Mouse (Mus musculus): ENCODE measurements at regions not wholly inside any gene's neighbourhood (a gene's known extent, or its start where the extent isn't known, plus 50 kb on each side); places are given as distances from the start of the nearest gene placed in this dataset.

GRCm38 (mm10) chr9:30149481-30150468 lies 186.8 kb upstream of the Ntm start:
- H3K36me3 ChIP-seq (ENCODE audit: control insufficient read depth, insufficient read depth) = no peaks in the 10 kb centered on the region
- no peak overlapping the region for H3K9ac ChIP-seq (ENCODE audit: low read length)
- H3K4me3 ChIP-seq (ENCODE audit: low read length) = no peak overlapping the region
- H3K4me2 ChIP-seq (ENCODE audit: low read depth, low read length) = no peak overlapping the region
- H3K4me1 ChIP-seq (ENCODE audit: control insufficient read depth, insufficient read depth, low read length) = peaks cover 15% of the 10 kb centered on the region
- no peak overlapping the region for H3K27ac ChIP-seq (ENCODE audit: low read length)
- H3K9me3 ChIP-seq (replicated peaks; ENCODE audit: control insufficient read depth, low read length) = no peaks in the 10 kb centered on the region
- H3K27me3 ChIP-seq (ENCODE audit: control insufficient read depth, insufficient read depth, low read length) = no peaks in the 10 kb centered on the region
- peak; percentile 28; the same call in 1 of the 2 replicates for ATAC-seq (replicated peaks; ENCODE audit: extremely low read depth, insufficient read depth, low FRiP score)
- 35% methylated on average over 17 of the region's 17 CpGs for WGBS

GRCm38 (mm10) chr9:30151173-30151572 lies 188.2 kb upstream of the Ntm start:
- H3K9ac ChIP-seq (ENCODE audit: low read length) = no peak overlapping the region
- no peak overlapping the region for H3K4me3 ChIP-seq (ENCODE audit: low read length)
- ATAC-seq (replicated peaks; ENCODE audit: extremely low read depth, insufficient read depth, low FRiP score) = no peak
- 97% methylated on average over 1 of the region's 1 CpGs for WGBS
- H3K27ac ChIP-seq (ENCODE audit: low read length) = no peak overlapping the region
- H3K36me3 ChIP-seq (ENCODE audit: control insufficient read depth, insufficient read depth) = no peaks in the 10 kb centered on the region
- no peak overlapping the region for H3K4me2 ChIP-seq (ENCODE audit: low read depth, low read length)
- H3K9me3 ChIP-seq (replicated peaks; ENCODE audit: control insufficient read depth, low read length) = no peaks in the 10 kb centered on the region
- H3K4me1 ChIP-seq (ENCODE audit: control insufficient read depth, insufficient read depth, low read length) = peaks cover 15% of the 10 kb centered on the region
- no peaks in the 10 kb centered on the region for H3K27me3 ChIP-seq (ENCODE audit: control insufficient read depth, insufficient read depth, low read length)

GRCm38 (mm10) chr9:30166235-30166752 lies 203.4 kb upstream of the Ntm start:
- no peaks in the 10 kb centered on the region for H3K27me3 ChIP-seq (ENCODE audit: control insufficient read depth, insufficient read depth, low read length)
- H3K27ac ChIP-seq (ENCODE audit: low read length) = no peak overlapping the region
- H3K9me3 ChIP-seq (replicated peaks; ENCODE audit: control insufficient read depth, low read length) = no peaks in the 10 kb centered on the region
- H3K4me2 ChIP-seq (ENCODE audit: low read depth, low read length) = no peak overlapping the region
- H3K36me3 ChIP-seq (ENCODE audit: control insufficient read depth, insufficient read depth) = no peaks in the 10 kb centered on the region
- ATAC-seq (replicated peaks; ENCODE audit: extremely low read depth, insufficient read depth, low FRiP score) = no peak
- H3K9ac ChIP-seq (ENCODE audit: low read length) = no peak overlapping the region
- H3K4me1 ChIP-seq (ENCODE audit: control insufficient read depth, insufficient read depth, low read length) = peaks cover 3% of the 10 kb centered on the region; the same call in 1 of the 2 replicates
- WGBS = 77% methylated on average over 13 of the region's 13 CpGs
- no peak overlapping the region for H3K4me3 ChIP-seq (ENCODE audit: low read length)

- H3K4me1 ChIP-seq (ENCODE audit: control insufficient read depth, insufficient read depth, low read length) = peaks cover 3% of the 10 kb centered on the region; the same call in 1 of the 2 replicates
- ATAC-seq (replicated peaks; ENCODE audit: extremely low read depth, insufficient read depth, low FRiP score) = no peak
- no peaks in the 10 kb centered on the region for H3K9me3 ChIP-seq (replicated peaks; ENCODE audit: control insufficient read depth, low read length)
- 60% methylated on average over 7 of the region's 7 CpGs for WGBS
- H3K27me3 ChIP-seq (ENCODE audit: control insufficient read depth, insufficient read depth, low read length) = no peaks in the 10 kb centered on the region
- H3K4me2 ChIP-seq (ENCODE audit: low read depth, low read length) = no peak overlapping the region
- H3K27ac ChIP-seq (ENCODE audit: low read length) = no peak overlapping the region
- H3K4me3 ChIP-seq (ENCODE audit: low read length) = no peak overlapping the region
- H3K9ac ChIP-seq (ENCODE audit: low read length) = no peak overlapping the region
- H3K36me3 ChIP-seq (ENCODE audit: control insufficient read depth, insufficient read depth) = no peaks in the 10 kb centered on the region
These were observed 204.3 kb upstream of the Ntm start for GRCm38 (mm10) chr9:30167223-30167622.

- 70% methylated on average over 6 of the region's 6 CpGs for WGBS
- Histone ChIP-seq H3K36me3 (ENCODE audit: control insufficient read depth, insufficient read depth) (no peaks in the 10 kb centered on the region), H3K4me1 (ENCODE audit: control insufficient read depth, insufficient read depth, low read length) (no peaks in the 10 kb centered on the region), H3K4me3 (ENCODE audit: low read length) (no peak overlapping the region), H3K9me3 (replicated peaks; ENCODE audit: control insufficient read depth, low read length) (no peaks in the 10 kb centered on the region), H3K9ac (ENCODE audit: low read length) (no peak overlapping the region), H3K4me2 (ENCODE audit: low read depth, low read length) (no peak overlapping the region), H3K27me3 (ENCODE audit: control insufficient read depth, insufficient read depth, low read length) (no peaks in the 10 kb centered on the region), H3K27ac (ENCODE audit: low read length) (no peak overlapping the region)
- ATAC-seq (replicated peaks; ENCODE audit: extremely low read depth, insufficient read depth, low FRiP score) = no peak
These were observed 211.7 kb upstream of the Ntm start for GRCm38 (mm10) chr9:30174646-30175045.

- Histone ChIP-seq H3K36me3 (ENCODE audit: control insufficient read depth, insufficient read depth) (no peaks in the 10 kb centered on the region), H3K4me3 (ENCODE audit: low read length) (no peak overlapping the region), H3K9me3 (replicated peaks; ENCODE audit: control insufficient read depth, low read length) (no peaks in the 10 kb centered on the region), H3K4me2 (ENCODE audit: low read depth, low read length) (no peak overlapping the region), H3K4me1 (ENCODE audit: control insufficient read depth, insufficient read depth, low read length) (no peaks in the 10 kb centered on the region), H3K27me3 (ENCODE audit: control insufficient read depth, insufficient read depth, low read length) (no peaks in the 10 kb centered on the region), H3K27ac (ENCODE audit: low read length) (no peak overlapping the region), H3K9ac (ENCODE audit: low read length) (no peak overlapping the region)
- no peak for ATAC-seq (replicated peaks; ENCODE audit: extremely low read depth, insufficient read depth, low FRiP score)
- 67% methylated on average over 3 of the region's 3 CpGs for WGBS
These were observed 212.4 kb upstream of the Ntm start for GRCm38 (mm10) chr9:30175376-30175775.

GRCm38 (mm10) chr9:30183409-30183808 lies 220.5 kb upstream of the Ntm start:
- no peak overlapping the region for H3K4me3 ChIP-seq (ENCODE audit: low read length)
- H3K27me3 ChIP-seq (ENCODE audit: control insufficient read depth, insufficient read depth, low read length) = no peaks in the 10 kb centered on the region
- no peak overlapping the region for H3K4me2 ChIP-seq (ENCODE audit: low read depth, low read length)
- no peaks in the 10 kb centered on the region for H3K9me3 ChIP-seq (replicated peaks; ENCODE audit: control insufficient read depth, low read length)
- WGBS = 78% methylated on average over 11 of the region's 11 CpGs
- H3K9ac ChIP-seq (ENCODE audit: low read length) = no peak overlapping the region
- no peaks in the 10 kb centered on the region for H3K36me3 ChIP-seq (ENCODE audit: control insufficient read depth, insufficient read depth)
- no peaks in the 10 kb centered on the region for H3K4me1 ChIP-seq (ENCODE audit: control insufficient read depth, insufficient read depth, low read length)
- no peak for ATAC-seq (replicated peaks; ENCODE audit: extremely low read depth, insufficient read depth, low FRiP score)
- H3K27ac ChIP-seq (ENCODE audit: low read length) = no peak overlapping the region

GRCm38 (mm10) chr9:30184996-30185763 lies 222.2 kb upstream of the Ntm start:
- no peak for ATAC-seq (replicated peaks; ENCODE audit: extremely low read depth, insufficient read depth, low FRiP score)
- H3K4me3 ChIP-seq (ENCODE audit: low read length) = no peak overlapping the region
- H3K27ac ChIP-seq (ENCODE audit: low read length) = no peak overlapping the region
- no peak overlapping the region for H3K4me2 ChIP-seq (ENCODE audit: low read depth, low read length)
- no peaks in the 10 kb centered on the region for H3K27me3 ChIP-seq (ENCODE audit: control insufficient read depth, insufficient read depth, low read length)
- WGBS = 80% methylated on average over 10 of the region's 10 CpGs
- H3K9me3 ChIP-seq (replicated peaks; ENCODE audit: control insufficient read depth, low read length) = no peaks in the 10 kb centered on the region
- no peaks in the 10 kb centered on the region for H3K4me1 ChIP-seq (ENCODE audit: control insufficient read depth, insufficient read depth, low read length)
- H3K9ac ChIP-seq (ENCODE audit: low read length) = no peak overlapping the region
- no peaks in the 10 kb centered on the region for H3K36me3 ChIP-seq (ENCODE audit: control insufficient read depth, insufficient read depth)

- Histone ChIP-seq H3K4me3 (ENCODE audit: low read length) (no peak overlapping the region), H3K9me3 (replicated peaks; ENCODE audit: control insufficient read depth, low read length) (no peaks in the 10 kb centered on the region), H3K9ac (ENCODE audit: low read length) (no peak overlapping the region), H3K4me2 (ENCODE audit: low read depth, low read length) (no peak overlapping the region), H3K4me1 (ENCODE audit: control insufficient read depth, insufficient read depth, low read length) (no peaks in the 10 kb centered on the region), H3K27ac (ENCODE audit: low read length) (no peak overlapping the region), H3K36me3 (ENCODE audit: control insufficient read depth, insufficient read depth) (no peaks in the 10 kb centered on the region), H3K27me3 (ENCODE audit: control insufficient read depth, insufficient read depth, low read length) (no peaks in the 10 kb centered on the region)
- ATAC-seq (replicated peaks; ENCODE audit: extremely low read depth, insufficient read depth, low FRiP score) = no peak
- WGBS = 70% methylated on average over 2 of the region's 2 CpGs
These were observed 223.3 kb upstream of the Ntm start for GRCm38 (mm10) chr9:30186261-30186660.

Measured in heart, embryonic 16.5 days (tissue).